Mouse (Mus musculus) common myeloid progenitor, adult 5-6 weeks (primary cell): Measurements from ENCODE around the gene Erich2. TPM values are rescaled to one million over a fixed set of nuclear protein-coding genes. Genes with fewer than 3 reads are reported as not detected.

Experiments
- total RNA-seq: library from RNA; stranded (forward); fragments of 200-1000, 187-1606 nt; gene quantifications from 2 replicates; pipeline ENCODE4 v1.2.3, GENCODE M21; 2017

Gene Erich2
- total RNA-seq, 1 experiment from 2014 or later, result not detected

Other genes with a start within 250 kb of the Erich2 start
- gene Sp5, start 33.9 kb upstream of the Erich2 start, total RNA-seq, result not detected in 2 replicates
- not detected in 2 replicates for gene Gad1, start 44.3 kb downstream of the Erich2 start, total RNA-seq
- gene Gorasp2, start 152.8 kb downstream of the Erich2 start, total RNA-seq, result 44.0 and 53.1 TPM in 2 replicates
- not detected in 2 replicates for gene Gm26558, start 153.3 kb downstream of the Erich2 start, total RNA-seq